Mouse (Mus musculus) frontal cortex, adult 2 months (tissue): ENCODE measurements at regions not wholly inside any gene's neighbourhood (a gene's known extent, or its start where the extent isn't known, plus 50 kb on each side); places are given as distances from the start of the nearest gene placed in this dataset.

Source experiments
- DNase-seq, 2 experiments: peaks; one replicate each; pipeline ENCODE4 v3.0.0; 2022; ENCODE audit warnings: low spot score in 1 of 2; ENCODE audit errors: extremely low spot score in 1 of 2

DNA sequence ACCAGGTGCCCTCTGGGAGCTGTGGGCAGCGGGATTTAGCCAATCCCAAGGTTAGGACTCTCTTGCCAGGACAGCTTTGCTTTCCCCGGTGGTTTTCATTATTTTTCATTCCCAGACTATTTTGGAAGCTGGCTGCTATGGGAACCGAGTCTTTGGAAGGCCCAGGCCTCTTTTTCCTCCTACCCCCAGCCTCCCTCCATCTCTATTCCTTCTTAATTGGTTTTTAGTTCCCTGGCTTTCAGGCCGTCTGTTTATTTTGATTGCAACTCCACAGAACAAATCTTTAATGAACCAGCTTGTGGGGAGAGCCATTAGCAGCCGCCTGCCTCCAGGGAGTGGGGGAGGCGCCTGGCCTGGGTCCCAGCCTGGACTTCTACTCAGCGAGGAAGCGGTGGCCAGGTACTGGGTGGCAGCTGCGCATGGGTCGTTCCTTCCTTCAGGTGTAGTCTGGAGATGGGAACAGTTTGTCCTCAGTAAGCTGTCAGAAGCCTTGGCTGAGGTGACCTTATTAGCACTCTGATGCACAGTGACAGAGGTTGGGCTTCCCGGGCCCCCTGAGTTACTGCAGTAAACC lies 91.0 kb upstream of the Haao start:
- DNase-seq: peak; percentile 34 to 55

DNA sequence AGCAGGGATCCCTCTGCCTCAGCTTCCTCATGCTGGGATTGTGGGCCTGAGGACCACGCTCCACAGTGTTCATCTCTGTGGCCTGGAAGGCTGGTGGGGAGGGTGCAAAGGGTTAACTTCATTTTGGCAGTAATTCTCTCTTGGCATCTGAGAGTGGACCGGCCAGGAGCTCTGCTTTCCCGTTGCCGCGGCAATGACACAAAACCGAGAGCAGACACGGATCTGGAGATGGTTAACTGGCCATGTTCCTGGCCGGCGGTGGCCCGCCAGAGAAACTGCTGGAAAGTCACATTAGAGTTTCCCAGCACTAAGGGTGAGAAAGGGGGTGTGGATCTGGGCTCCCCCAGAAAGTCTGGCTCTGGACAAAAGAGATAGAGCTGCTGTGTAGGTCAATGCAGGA lies 89.8 kb upstream of the Haao start:
- peak in 1 of 2 experiments; percentile 47 for DNase-seq

DNA sequence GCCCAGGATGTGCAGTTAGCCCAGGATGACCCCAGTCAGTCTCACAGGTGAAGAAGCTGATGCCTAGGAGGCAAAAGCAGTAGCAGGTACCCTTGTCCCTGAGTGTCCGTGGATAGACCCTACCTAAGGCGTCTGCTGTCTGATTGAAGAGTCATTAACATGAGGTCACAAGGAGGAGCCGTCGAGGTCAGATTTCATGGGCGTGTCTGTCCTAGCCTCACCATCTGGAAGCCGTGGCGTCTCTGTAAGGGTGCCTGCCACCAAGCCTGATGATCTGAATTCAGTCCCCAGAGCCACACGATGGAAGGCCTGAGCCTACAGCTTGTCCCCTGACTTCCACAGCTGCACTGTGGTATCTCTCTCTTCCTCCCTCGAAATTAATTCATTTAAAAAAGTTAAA lies 88.9 kb upstream of the Haao start:
- no peak for DNase-seq

DNA sequence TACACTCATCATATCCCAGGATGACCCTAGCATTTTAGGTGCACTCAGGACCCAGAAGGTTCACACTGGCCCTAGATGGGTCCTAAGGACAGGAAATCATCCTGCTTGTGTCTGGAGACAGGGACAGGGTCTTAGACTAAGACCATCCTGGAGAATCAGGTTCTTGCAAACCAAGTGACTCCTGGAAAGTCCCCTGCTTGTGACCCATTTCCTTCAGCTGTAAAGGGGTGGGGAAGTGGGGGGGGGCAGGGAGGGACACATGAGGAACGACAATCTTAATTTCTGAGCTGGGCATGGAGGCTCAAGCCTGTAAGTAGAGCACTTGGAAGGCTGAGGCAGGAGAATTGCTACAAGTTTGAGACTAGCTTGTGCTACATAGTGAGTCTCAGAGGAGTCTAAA lies 88.2 kb upstream of the Haao start:
- no peak for DNase-seq

DNA sequence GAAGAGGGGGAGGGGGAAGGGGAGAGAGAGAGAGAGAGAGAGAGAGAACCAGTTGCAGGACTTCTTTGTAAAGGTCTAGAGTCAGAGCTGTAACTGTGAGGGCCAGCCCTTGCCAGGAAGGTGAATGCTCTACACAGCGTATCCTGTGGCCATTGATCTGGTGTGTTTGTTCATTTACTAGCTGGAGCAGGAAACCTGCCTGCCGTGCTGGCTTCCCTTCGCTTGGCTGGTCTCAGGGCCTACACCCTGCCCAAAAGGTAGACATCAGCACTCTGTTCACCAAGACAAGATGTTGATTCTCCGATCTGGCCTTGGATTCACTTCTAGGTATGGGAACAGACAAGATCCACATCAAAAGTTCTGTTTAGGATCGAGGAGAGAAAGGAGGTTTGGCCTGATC lies 87.5 kb upstream of the Haao start:
- no peak for DNase-seq

DNA sequence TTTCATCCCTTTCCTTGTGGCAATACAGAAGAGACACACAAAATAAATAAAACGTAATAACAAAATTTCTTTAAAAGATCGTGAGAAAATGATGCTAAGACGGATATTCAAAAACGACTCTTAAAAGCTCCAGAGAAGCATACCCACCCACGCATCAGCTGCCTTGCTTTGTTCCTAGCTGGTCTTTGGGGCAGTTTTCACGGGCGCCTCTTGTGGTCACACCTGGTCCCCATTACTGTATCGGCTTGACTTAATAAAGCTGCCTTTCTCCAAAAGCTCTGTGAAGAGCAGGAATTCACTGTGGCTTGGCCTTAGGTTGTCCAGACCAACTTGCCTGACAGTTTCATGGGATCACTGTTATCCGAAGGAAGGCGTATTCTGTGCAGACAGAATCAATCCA lies 86.0 kb upstream of the Haao start:
- DNase-seq: no peak

DNA sequence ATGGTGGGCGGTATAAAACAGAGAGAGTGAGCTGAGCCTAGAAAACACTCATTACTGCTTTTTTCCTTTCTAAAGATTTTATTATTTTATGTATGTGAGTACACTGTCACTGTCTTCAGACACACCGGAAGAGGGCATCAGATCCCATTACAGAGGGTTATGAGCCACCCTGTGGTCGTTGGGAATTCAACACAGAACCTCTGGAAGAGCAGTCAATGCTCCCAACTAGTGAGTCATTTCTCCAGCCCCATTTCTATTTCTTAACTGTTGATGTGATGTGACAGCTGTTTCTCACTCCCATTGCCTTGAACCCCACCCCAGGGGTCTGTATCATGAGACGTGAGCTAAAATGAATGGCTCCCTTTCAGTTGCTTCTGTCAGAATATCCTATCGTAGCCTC lies 82.6 kb upstream of the Haao start:
- no peak for DNase-seq

DNA sequence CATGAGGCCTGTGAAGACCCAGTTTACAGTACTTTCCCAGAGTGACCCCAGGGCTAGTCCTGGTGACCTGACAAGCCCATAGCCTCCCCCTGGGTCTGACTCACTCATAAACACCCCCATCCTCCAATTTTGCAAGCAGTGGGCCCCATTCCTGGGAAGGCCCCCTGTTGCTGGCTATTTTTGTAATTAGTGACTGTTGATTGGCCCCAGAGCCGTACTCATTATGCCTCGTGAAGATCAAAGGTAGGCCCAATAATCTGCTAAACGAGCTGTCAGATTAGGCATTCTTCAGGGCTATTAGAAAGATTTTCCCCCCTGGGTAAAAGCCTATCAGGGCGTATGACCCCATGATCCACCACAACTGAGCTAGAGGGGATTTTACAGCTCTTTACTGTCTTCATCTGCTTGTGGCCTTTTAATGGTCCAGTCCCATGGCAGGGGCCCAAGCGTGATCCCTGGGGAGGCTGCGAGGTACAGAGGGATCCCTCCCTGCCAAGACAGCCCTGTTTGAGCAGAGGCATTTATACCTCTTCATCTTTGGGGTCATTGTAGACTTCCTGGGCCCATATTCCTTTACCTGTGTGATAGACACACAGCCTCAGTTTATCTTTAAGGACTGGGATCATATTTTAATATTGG lies 80.1 kb upstream of the Haao start:
- no peak for DNase-seq

DNA sequence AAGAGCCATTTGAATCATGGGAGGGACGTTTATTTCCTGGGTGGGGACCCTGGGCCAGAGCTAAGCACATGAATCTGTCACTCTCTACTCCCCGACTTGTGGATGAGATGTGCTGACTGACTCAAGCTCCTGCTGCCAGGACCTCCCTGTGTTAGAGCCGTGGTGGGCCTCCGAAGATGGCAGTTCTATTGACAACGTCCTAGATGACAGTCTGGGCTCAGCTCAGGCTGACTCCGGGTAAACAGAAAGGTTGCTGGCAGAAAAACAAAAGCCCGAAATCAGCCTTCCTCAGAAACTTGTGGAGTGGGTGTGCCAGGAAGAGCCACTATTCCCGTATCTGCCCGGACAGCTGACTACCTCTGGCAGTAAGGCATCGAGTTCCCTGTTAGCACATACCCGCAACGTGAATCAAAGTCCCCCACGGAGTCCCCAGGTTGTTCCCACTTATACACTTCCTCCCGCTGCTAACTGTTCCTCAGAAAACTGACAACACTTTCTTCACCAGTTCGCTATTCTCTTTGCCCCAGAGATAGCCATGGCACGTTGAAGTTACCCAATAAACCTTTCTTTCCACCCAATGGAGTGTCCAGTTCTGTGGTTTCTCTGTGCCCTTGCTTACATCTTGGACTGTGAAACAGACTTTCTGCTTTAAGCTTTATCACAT lies 76.6 kb upstream of the Haao start:
- DNase-seq: no peak

DNA sequence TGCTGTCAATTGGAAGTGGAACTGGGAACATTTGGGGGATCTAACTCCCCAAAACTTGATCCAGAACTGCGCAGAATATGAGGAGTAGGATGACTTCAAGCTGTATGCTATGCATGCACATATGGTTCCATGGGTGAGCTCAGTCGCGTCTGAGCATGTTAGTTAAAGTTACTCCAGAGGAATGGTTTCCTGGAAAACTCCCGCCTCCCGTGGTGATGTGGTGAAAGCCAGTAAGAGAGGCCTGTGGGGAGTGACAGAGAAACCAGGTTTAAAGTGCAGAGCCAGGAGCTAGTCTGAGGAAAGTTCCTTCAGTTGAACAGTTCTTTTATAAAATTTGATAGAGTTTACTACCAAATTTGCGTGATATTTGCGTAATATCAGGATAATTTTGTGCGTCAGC lies 73.1 kb upstream of the Haao start:
- no peak for DNase-seq

DNA sequence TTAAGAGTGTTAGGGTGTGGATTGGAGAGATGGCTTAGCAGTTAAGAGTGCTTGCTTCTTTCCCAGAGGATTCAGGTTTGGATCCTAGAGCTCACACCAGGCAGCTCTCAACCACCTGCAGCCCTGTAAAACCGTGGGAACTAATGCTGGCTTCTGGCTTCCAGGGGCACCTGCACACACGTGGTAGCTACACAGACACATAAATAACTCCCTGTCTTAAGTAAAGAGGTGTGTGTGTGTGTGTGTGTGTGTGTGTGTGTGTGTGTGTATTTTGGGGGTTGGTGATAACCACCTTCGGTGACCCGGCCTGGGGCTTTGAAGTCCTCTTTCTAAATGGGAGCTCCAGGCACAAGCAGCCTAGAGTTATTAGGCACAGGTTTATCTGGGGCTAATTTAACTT lies 72.5 kb upstream of the Haao start:
- no peak for DNase-seq

DNA sequence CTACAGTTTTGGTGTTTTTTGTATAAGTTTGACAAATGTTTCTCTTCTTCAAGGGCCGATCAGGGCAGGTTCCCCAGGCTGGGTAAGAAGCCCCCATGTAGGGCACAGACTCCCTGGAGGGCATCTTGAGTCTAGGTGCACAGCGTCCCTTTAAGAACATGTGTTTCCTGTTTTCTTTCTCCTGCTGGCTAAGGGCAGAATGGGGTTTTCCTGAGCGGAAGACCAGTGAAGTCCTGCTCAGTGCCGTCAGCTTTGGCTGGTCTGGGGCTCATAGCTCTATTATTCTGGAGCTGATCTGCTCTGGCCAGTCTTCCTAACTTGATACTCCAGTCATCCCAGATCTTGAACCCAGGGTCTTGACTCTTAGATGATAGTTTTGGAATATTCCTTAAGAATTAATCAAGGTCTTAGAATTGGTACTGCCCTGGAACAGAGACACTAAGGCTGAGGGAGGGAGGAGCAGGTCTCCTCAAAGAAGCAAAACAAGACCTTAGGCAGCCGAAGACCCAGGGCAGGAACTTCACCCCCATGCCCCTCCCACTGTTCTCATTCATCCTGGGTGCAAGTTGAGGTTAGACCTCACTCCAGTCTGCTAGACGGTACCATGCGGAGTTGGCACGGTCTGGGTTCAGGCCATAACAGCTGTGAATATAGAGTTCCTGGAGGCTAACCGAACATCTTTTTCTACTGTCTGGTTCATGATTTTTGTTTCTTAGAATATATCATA lies 70.8 kb upstream of the Haao start:
- DNase-seq: no peak

DNA sequence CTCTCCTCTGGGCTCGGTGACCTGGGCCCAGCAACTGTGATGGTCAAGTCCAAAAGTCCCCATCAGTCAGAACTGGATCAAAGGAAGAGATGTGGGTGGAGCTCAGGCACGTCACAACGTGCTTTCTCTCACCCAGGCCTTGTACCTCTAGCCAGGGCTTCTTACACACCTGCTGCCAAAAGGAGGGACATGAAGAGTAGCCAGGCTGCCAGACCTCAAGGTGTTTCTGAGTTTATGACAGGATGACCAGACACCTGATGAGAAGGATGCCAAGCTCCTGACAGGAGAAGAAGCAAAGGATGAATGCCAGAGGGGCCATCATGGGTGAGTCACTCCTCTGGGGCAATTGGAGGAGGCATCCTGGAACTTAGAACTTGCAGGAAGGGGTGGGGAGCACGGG lies 70.0 kb upstream of the Haao start:
- no peak for DNase-seq

DNA sequence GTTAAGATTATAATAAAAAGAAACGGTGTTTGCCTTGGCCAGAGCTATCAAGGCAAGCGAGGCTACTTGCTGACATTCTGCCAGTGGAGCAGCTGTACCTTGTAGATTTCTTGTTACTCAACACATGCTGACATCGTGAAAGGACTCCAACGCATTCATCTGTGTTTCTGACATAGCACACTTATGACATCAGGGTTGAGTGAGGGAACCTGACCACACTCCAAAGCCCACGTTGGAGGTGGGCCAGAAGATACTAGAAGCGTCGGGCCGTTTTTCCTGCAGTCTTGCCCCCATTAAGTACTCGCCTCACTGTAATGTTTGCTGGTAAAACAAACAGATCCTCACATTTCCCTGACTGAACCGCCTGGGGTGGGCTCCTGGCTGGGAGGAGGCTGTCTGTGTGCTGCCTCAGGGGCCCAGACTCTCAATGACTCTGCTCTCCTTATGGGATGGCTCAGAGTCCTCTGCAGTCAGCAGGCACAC lies 69.0 kb upstream of the Haao start:
- no peak for DNase-seq

DNA sequence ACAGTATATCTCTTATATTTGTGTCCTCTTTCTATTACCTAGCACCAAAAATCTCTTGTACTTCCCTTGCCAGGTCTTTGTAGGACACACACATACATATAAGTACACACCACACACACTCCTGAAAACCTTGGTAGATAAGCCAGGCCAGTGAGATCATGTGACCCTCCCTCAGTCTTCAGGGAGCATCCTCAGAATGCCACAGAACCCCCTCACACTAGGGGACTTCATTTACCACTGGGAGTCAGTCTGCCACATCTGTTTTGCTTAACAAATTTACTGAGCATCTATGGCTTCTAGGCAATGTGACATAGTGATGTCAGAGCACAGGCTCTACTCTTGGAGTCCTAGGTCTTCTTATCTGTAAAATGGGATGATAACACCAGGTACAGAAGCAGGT lies 67.3 kb upstream of the Haao start:
- DNase-seq: no peak

DNA sequence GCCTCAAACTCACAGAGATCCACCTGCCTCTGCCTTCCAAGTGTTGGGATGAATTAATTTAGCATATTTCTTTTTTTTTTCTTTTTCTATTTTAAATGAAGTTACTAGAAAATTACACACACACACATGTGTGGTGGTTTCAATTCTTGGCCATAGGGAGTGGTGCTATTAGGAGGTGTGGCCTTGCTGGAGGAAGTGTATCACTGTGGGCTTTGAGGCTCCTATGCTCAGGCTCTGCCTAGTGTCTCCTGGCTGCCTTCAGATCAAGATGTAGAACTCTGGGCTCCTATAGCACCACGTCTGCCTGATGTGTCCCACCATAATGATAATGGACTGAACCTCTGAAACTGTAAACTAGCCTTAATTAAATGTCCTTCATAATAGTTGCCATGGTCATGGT lies 66.8 kb upstream of the Haao start:
- DNase-seq: no peak

DNA sequence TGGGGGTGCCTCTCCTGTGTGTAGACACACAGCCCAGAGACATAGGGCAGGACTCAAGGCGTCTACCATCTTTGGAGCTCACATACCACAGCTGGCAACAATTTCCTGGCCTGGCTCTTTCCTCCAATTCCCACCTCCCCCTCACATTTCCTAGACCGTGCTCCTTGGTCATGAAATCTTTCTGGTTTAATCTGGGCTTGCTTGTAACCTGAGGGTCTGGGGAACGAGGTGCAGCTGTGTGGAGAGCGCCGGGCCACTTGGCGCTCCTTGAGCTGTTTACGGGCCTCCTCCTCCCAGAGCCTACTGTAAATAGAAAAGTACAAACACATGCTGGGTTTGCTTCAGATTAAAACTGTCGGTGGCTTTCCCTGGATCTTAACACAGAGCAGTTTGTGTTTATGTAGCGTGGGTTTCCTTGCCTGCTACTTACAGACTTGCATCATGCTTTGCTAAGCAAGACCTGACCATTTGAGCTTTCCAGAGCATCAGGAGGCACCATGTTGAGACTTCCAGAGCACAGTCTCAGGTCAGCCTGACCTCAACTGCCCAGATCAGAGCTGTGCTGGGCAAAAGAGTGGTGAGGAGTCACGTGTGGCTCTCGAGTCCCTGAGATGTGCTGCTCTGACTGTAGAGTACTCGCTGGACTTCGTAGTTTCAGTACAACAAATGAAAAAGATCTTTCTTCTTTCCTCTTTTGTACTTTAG lies 66.1 kb upstream of the Haao start:
- DNase-seq: no peak

DNA sequence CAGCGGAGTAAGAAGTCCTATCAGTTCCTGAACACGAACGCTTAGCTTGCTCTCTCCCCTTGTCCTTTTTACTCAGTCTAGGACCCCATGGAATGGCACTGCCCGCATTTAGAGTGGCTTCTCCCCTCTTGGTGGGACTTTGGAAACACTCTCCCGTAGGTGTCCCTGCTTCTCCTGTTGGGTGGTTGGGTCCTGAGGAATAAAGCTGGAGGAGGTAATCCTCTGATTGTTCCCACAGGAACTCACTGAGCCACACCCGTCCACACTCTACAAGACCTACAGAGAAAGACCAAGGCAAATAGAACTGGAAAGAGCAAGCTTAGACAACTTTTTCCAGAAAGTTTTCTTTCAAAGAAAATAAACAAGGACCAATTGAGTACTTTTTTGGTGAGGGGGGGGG lies 64.7 kb upstream of the Haao start:
- no peak for DNase-seq

DNA sequence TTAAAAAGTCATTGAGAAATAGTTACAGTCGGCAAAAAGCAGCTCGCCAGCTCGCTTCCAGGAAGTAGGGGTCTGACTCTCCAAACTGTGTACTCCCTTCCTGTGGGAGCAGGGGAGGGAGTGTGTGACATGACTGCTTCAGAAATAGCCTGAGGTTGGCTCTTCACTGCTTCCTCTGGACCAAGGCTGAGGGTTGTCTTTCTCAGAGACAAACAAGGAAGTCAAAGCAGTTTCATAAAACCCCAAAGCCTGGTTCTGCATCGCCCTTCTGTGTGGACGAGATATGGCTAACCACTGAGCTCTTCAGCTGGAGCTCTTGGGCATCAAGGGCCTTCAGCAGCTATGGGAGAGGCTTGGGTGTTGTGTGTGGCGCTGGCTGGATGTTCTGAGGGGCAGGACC lies 61.0 kb upstream of the Haao start:
- no peak for DNase-seq

DNA sequence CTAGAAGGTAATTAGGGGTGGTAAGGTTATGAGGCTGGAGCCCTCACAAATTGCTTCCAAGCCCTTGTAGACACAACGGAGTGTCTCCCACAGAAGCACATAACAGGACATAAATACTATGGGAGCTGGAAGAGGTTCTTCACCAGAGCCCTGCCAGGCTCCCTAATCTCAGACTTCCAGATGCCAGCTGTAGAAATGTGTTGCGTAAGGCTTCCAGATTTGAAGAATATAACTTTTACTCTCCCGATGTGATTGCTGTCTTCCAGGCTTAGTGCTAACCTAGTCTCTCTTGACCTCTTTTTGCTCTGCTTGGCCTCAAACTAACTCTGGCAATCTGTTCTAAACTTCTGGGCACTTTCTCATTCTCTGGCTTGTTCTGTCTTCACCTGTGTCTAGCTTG lies 59.8 kb upstream of the Haao start:
- no peak for DNase-seq
